Mouse (Mus musculus) brain, embryonic 14.5 days (tissue): ENCODE measurements around the gene Cry2. TPM values are rescaled to one million over a fixed set of nuclear protein-coding genes. Genes with fewer than 3 reads are reported as not detected.

ENCODE experiments used
- DNase-seq: peaks from one replicate; pipeline ENCODE4 v3.0.0-alpha.2; 2011; ENCODE audit warnings: low read depth
- CTCF ChIP-seq: fragments of 200-500 bp; IDR thresholded peaks from 2 replicates; pipeline ENCODE4 v1.5.1; 2012; ENCODE audit warnings: inconsistent platforms, mild to moderate bottlenecking, moderate library complexity, borderline replicate concordance; ENCODE audit not compliant: insufficient read depth, insufficient read length; ENCODE audit errors: extremely low read depth
- POLR2A ChIP-seq: fragments of 200-500 bp; IDR thresholded peaks from 2 replicates; pipeline ENCODE4 v1.6.1; 2012; ENCODE audit warnings: mild to moderate bottlenecking, inconsistent platforms, borderline replicate concordance; ENCODE audit not compliant: poor library complexity, insufficient read depth, insufficient read length, severe bottlenecking; ENCODE audit errors: extremely low read depth
- polyA plus RNA-seq: library from polyadenylated mRNA; depleted of rRNA; stranded (reverse); fragments of >200 nt; gene quantifications from 2 replicates; pipeline ENCODE4 v1.2.3, GENCODE M21; 2012

Cry2 gene
- polyA plus RNA-seq, 1 experiment = 31.1 TPM

- TF ChIP-seq POLR2A (no peak), CTCF (no peak)
- DNase-seq = no peak
These were observed 53.3 kb downstream of the Cry2 start for GRCm38 (mm10) chr2:92380495-92381050.

GRCm38 (mm10) chr2:92379783-92380494 lies 53.9 kb downstream of the Cry2 start:
- TF ChIP-seq CTCF = no peak
- TF ChIP-seq POLR2A = no peak

GRCm38 (mm10) chr2:92377320-92377719 lies 56.5 kb downstream of the Cry2 start:
- DNase-seq = no peak
- TF ChIP-seq POLR2A = no peak
- no peak for TF ChIP-seq CTCF

More at GRCm38 (mm10) chr2:92379783-92380494, 53.9 kb downstream of the Cry2 start:
- no peak for DNase-seq

GRCm38 (mm10) chr2:92376300-92376699 lies 57.5 kb downstream of the Cry2 start:
- DNase-seq = no peak
- TF ChIP-seq POLR2A = no peak
- TF ChIP-seq CTCF = no peak

GRCm38 (mm10) chr2:92375788-92376187 lies 58.1 kb downstream of the Cry2 start:
- no peak for DNase-seq
- TF ChIP-seq POLR2A (no peak), CTCF (no peak)

DNA sequence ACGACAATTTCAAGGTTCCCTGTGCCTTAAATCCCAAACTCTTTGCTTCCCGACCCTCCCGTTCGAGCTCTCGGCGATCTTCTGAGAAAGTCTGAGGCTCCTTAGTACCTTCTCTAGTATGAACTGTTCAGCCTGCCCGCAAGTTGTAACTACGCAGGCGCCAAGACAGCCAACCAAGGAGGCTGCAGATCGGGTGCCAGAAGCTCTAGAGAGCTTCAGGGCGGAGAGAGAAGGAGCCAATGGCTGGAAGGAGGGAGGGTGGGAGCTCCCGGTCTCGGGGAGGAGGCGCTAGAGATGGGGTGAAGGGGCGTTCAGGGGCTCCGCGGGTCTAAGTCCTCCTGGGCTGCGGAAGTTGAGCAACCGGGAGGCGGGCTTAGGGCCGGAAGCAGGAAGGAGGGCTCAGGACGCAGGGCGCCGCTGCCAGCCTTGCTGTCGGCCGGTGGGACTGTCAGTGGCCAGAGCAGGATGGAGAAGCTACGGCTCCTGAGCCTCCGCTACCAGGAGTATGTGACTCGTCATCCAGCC lies 58.7 kb downstream of the Cry2 start:
- no peak for TF ChIP-seq CTCF
- peak; percentile 60; the same call in 1 of the 2 replicates for TF ChIP-seq POLR2A

GRCm38 (mm10) chr2:92374514-92374913 lies 59.3 kb downstream of the Cry2 start, which contains the start of the genes Pex16 and Large2:
Gene Pex16 (plus strand): TSS chr2:92374676.
Gene Large2 (minus strand): TSS chr2:92374869.
- no peak for TF ChIP-seq POLR2A
- no peak for TF ChIP-seq CTCF
- peak; percentile 83 for DNase-seq

More for the DNA sequence above, 58.7 kb downstream of the Cry2 start:
- DNase-seq = peak; percentile 99

DNA sequence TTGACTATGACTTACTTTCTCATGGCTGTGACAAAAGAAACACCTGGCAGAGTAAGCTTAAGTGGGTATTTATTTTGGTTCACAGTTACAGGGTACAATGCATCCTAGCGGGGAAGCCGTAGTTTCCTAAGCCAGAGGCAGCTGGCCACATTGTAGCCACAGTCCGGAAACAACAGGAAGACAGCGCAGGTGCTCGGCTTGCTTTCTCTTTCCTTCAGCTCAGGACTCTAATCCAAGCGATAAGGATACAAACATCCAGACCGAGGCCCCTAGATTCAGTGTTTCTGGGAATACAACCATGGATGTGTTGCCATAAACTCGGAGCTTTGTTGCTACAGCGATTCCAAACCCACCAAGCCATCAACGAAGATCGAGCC lies 60.4 kb downstream of the Cry2 start:
- DNase-seq = no peak
- no peak for TF ChIP-seq POLR2A
- TF ChIP-seq CTCF = no peak

DNA sequence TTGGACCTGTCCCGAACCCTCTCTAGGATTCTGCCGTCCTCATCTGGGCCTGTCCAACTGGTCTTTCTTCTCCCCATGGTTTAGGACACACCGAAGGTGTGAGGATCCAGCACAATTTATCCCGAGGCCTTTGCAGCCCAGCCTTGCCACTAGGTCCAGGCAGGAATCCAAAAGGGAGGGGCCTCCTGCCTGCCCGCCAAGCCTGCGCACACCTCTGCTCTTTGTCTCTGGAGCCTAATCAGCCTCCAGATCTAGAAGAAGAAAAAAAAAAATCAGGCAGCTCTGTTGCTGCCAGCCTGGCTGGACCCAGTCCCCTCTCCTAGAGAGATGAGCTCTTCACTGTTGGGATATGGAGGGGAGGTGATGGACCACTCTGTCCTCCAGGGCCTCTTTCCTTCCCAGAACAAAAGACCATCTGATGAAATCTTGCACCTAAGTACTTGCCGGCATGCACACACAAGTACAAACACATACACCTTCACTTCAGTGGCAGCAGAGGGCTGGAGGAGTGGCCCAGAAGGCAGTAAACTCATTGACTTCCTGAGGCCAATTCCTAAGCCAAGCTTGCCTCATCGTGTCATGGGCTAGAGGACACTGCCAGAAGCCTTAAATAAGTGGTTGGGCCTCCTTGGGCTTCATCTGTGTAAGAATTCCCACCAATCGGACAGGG lies 60.9 kb downstream of the Cry2 start:
- peak; percentile 74 for DNase-seq

DNA sequence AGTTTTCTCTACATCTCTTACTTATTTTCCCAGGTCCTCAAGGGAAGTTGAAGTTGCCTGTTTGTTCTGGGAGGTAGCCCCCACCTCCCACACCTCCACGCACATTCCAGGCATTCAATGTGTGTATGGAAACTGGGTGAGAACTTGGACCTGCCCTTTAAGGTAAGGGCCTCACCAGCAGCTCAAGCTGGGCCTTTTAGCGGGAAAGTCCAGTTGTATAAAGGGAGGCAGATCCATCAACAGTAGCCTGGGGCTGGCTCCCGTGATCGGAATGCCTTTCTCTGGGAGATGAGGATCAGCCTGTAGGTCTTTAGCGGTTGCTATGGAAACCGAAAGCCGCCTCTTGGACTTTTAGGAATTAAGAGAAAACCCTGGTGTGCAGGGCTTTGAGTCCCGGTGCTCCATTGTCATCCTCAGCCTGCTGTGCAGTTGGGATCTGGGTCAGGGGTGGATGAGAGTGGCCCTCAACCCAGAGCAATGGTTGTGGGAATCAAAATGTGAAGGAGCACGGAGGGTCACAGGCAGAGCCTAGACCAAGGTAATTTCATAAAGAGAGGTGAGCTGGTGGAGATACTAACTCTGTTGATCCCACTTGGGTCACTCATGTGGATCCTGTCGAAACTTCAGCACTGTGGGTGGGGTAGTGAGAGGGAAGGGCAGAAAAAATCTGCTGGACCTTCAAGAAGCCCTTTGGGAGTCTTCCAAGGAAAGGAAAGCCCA lies 61.7 kb downstream of the Cry2 start:
- peak; percentile 72 for DNase-seq
- no peak for TF ChIP-seq POLR2A
- TF ChIP-seq CTCF = no peak

More for the DNA sequence above, 60.9 kb downstream of the Cry2 start:
- TF ChIP-seq CTCF = no peak
- TF ChIP-seq POLR2A = no peak

GRCm38 (mm10) chr2:92370821-92371805 lies 62.7 kb downstream of the Cry2 start:
- peak; percentile 57 for DNase-seq
- TF ChIP-seq CTCF = no peak
- TF ChIP-seq POLR2A = no peak

DNA sequence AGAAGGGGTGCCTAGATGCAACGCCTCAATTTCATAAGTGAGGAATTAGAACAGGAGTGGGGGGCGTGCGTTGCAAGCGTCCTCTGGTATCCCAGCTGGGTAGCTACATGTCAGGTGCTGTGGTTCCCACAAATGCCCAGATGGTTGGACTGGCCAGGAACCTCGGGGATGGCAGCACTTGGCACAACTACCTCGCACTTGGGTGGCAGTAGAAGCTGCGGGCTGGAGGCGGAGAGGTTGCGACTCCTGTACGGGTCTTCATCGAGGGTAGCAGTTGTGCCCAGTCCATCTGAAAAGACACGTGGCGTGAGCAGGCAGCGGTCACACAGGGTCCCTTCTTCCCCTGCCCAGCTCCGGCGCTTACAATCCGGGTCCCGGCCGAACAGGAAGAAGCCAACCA lies 63.5 kb downstream of the Cry2 start:
- no peak for TF ChIP-seq CTCF
- no peak for TF ChIP-seq POLR2A
- peak; percentile 19 for DNase-seq

DNA sequence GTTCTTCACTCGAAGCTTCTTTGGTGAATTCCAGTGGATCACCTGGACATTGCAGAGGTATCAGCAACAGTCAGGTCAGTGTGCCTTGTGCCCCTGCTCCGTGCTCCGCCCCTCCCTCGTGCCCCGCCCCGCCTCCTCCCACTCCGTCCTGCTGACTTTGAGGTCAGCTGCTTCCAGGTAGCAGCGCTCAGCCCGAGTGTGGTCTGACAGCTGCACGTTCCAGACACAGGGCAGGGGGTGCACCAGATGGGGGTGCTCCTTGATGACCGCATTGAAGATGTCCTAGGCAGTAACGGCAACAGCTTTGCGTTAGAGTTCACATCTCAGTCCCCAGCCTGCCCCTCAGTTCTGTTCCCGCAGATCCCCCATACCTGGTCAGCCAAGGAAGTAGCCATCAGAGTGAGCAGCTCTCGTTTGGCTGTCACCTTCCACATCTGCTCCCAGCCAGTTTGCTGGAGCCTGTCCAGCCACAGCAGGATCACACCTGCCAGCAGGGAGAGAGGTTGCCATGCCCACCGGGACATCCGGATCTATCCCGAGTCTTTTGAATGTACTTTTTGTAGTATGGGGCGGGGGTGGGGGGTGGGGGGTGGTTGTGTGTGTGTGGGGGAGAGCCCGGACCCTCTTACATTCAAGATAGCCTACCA lies 66.3 kb downstream of the Cry2 start:
- DNase-seq = no peak
- TF ChIP-seq POLR2A = no peak
- TF ChIP-seq CTCF = no peak
